Mouse (Mus musculus): ENCODE results near the gene Styx. TPM values are rescaled to one million over a fixed set of nuclear protein-coding genes. Genes with fewer than 3 reads are reported as not detected.
A peak's percentile ranks its signal among the peaks of the same experiment; 100 is the strongest.

Gene Styx
- polyA plus RNA-seq, 1 experiment from 2014 or later: 47.8 TPM

GRCm38 (mm10) chr14:45442781-45443560 is 92.1 kb downstream of the Styx start:
- no peak overlapping the region for H3K4me2 ChIP-seq (ENCODE audit: low read depth, low read length)
- WGBS: 49% methylated on average over 12 of the region's 12 CpGs
- no peak overlapping the region for H3K27ac ChIP-seq (ENCODE audit: low read length)
- peaks cover 17% of the 10 kb centered on the region; the same call in 1 of the 2 replicates for H3K4me1 ChIP-seq (ENCODE audit: control insufficient read depth, insufficient read depth, low read length)
- no peak overlapping the region for H3K4me3 ChIP-seq (ENCODE audit: low read length)
- H3K9ac ChIP-seq (ENCODE audit: low read depth, low read length): no peak overlapping the region
- no peaks in the 10 kb centered on the region for H3K9me3 ChIP-seq (ENCODE audit: control insufficient read depth, low read length)
- no peaks in the 10 kb centered on the region for H3K27me3 ChIP-seq (replicated peaks; ENCODE audit: control insufficient read depth, insufficient read depth, low read length)
- H3K36me3 ChIP-seq (ENCODE audit: control insufficient read depth, insufficient read depth, low read length): no peaks in the 10 kb centered on the region
- ATAC-seq: peak; percentile 56; the same call in 1 of the 2 replicates

DNA sequence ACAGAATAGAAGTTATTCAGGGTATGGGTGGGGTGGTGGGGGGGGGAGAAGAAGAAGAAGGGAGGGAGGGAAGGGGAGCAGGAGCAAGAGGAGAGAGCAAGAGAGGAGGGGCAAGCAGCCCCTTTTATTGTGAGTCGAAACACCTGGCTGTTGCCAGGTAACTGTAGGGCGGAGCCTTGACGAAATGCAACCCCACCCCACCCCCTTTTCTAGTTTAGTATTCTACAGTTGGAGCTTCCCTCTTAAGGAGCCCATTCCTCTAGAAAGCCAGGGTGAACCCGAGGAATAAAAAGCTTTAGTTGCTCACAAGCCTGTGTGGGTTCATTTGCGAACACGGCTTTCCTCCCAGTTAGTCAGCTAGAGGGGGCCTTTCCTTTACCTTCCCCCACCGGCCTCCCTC is 94.0 kb downstream of the Styx start:
- Histone ChIP-seq H3K9me3 (ENCODE audit: control insufficient read depth, low read length) (no peaks in the 10 kb centered on the region), H3K36me3 (ENCODE audit: control insufficient read depth, insufficient read depth, low read length) (no peaks in the 10 kb centered on the region), H3K4me1 (ENCODE audit: control insufficient read depth, insufficient read depth, low read length) (peaks cover 17% of the 10 kb centered on the region; the same call in 1 of the 2 replicates), H3K4me3 (ENCODE audit: low read length) (no peak overlapping the region), H3K4me2 (ENCODE audit: low read depth, low read length) (no peak overlapping the region), H3K9ac (ENCODE audit: low read depth, low read length) (no peak overlapping the region), H3K27me3 (replicated peaks; ENCODE audit: control insufficient read depth, insufficient read depth, low read length) (no peaks in the 10 kb centered on the region), H3K27ac (ENCODE audit: low read length) (no peak overlapping the region)
- ATAC-seq: no peak
- WGBS: 47% methylated on average over 7 of the region's 7 CpGs

DNA sequence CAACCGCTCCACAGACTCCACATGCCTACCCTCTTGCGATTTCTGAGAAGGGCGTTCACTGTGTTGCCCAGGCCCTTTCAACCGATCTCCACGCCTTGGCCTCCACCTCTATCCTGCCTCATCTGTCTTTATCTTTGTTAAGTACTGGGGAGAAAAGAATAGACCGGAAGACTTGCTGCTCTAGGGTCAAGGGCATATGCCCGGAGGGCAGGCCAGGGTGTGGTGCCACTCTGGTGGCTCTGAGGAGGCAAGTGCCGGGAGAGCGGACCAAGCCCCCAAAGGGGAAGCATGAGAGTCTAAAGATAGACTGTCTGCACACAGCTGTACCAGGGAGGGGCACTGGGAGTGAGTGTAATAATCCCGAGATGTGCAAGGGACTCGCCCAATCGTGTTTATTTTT is 94.6 kb downstream of the Styx start:
- Histone ChIP-seq H3K9me3 (ENCODE audit: control insufficient read depth, low read length) (no peaks in the 10 kb centered on the region), H3K4me3 (ENCODE audit: low read length) (no peak overlapping the region), H3K36me3 (ENCODE audit: control insufficient read depth, insufficient read depth, low read length) (no peaks in the 10 kb centered on the region), H3K27ac (ENCODE audit: low read length) (no peak overlapping the region), H3K9ac (ENCODE audit: low read depth, low read length) (no peak overlapping the region), H3K4me1 (ENCODE audit: control insufficient read depth, insufficient read depth, low read length) (peaks cover 17% of the 10 kb centered on the region; the same call in 1 of the 2 replicates), H3K4me2 (ENCODE audit: low read depth, low read length) (no peak overlapping the region), H3K27me3 (replicated peaks; ENCODE audit: control insufficient read depth, insufficient read depth, low read length) (no peaks in the 10 kb centered on the region)
- 0 out of 2 replicates have a peak, but pooled peaks have one; percentile 24 for ATAC-seq
- WGBS: 56% methylated on average over 12 of the region's 12 CpGs

GRCm38 (mm10) chr14:45446777-45447176 is 95.9 kb downstream of the Styx start:
- H3K27me3 ChIP-seq (replicated peaks; ENCODE audit: control insufficient read depth, insufficient read depth, low read length): no peaks in the 10 kb centered on the region
- H3K9me3 ChIP-seq (ENCODE audit: control insufficient read depth, low read length): no peaks in the 10 kb centered on the region
- ATAC-seq: no peak
- 62% methylated on average over 3 of the region's 3 CpGs for WGBS
- H3K4me1 ChIP-seq (ENCODE audit: control insufficient read depth, insufficient read depth, low read length): peaks cover 20% of the 10 kb centered on the region; the same call in 1 of the 2 replicates
- H3K9ac ChIP-seq (ENCODE audit: low read depth, low read length): no peak overlapping the region
- H3K4me3 ChIP-seq (ENCODE audit: low read length): no peak overlapping the region
- no peak overlapping the region for H3K4me2 ChIP-seq (ENCODE audit: low read depth, low read length)
- no peak overlapping the region for H3K27ac ChIP-seq (ENCODE audit: low read length)
- no peaks in the 10 kb centered on the region for H3K36me3 ChIP-seq (ENCODE audit: control insufficient read depth, insufficient read depth, low read length)

- Histone ChIP-seq H3K27ac (ENCODE audit: low read length) (peak overlapping the region; percentile 5; the same call in 1 of the 2 replicates), H3K36me3 (ENCODE audit: control insufficient read depth, insufficient read depth, low read length) (no peaks in the 10 kb centered on the region), H3K27me3 (replicated peaks; ENCODE audit: control insufficient read depth, insufficient read depth, low read length) (no peaks in the 10 kb centered on the region), H3K9ac (ENCODE audit: low read depth, low read length) (0 out of 2 replicates have a peak overlapping the region, but pooled peaks have one; percentile 30), H3K4me3 (ENCODE audit: low read length) (no peak overlapping the region), H3K4me2 (ENCODE audit: low read depth, low read length) (no peak overlapping the region), H3K9me3 (ENCODE audit: control insufficient read depth, low read length) (no peaks in the 10 kb centered on the region), H3K4me1 (ENCODE audit: control insufficient read depth, insufficient read depth, low read length) (peaks cover 21% of the 10 kb centered on the region)
- peak; percentile 82 for ATAC-seq
- 32% methylated on average over 2 of the region's 2 CpGs for WGBS
Measured at GRCm38 (mm10) chr14:45451090-45451489, 100.2 kb downstream of the Styx start.

- ATAC-seq: peak; percentile 19; the same call in 1 of the 2 replicates
- Histone ChIP-seq H3K4me3 (ENCODE audit: low read length) (no peak overlapping the region), H3K27me3 (replicated peaks; ENCODE audit: control insufficient read depth, insufficient read depth, low read length) (no peaks in the 10 kb centered on the region), H3K36me3 (ENCODE audit: control insufficient read depth, insufficient read depth, low read length) (no peaks in the 10 kb centered on the region), H3K4me2 (ENCODE audit: low read depth, low read length) (no peak overlapping the region), H3K9ac (ENCODE audit: low read depth, low read length) (no peak overlapping the region), H3K27ac (ENCODE audit: low read length) (peak overlapping the region; percentile 40), H3K9me3 (ENCODE audit: control insufficient read depth, low read length) (no peaks in the 10 kb centered on the region), H3K4me1 (ENCODE audit: control insufficient read depth, insufficient read depth, low read length) (peaks cover 24% of the 10 kb centered on the region)
- WGBS: 28% methylated on average over 4 of the region's 4 CpGs
Measured at GRCm38 (mm10) chr14:45452148-45452547, 101.3 kb downstream of the Styx start.

GRCm38 (mm10) chr14:45452861-45453512 is 102.1 kb downstream of the Styx start:
- Histone ChIP-seq H3K36me3 (ENCODE audit: control insufficient read depth, insufficient read depth, low read length) (no peaks in the 10 kb centered on the region), H3K4me1 (ENCODE audit: control insufficient read depth, insufficient read depth, low read length) (peaks cover 24% of the 10 kb centered on the region), H3K27me3 (replicated peaks; ENCODE audit: control insufficient read depth, insufficient read depth, low read length) (no peaks in the 10 kb centered on the region), H3K4me3 (ENCODE audit: low read length) (no peak overlapping the region), H3K4me2 (ENCODE audit: low read depth, low read length) (no peak overlapping the region), H3K9me3 (ENCODE audit: control insufficient read depth, low read length) (no peaks in the 10 kb centered on the region), H3K27ac (ENCODE audit: low read length) (peak overlapping the region; percentile 72), H3K9ac (ENCODE audit: low read depth, low read length) (no peak overlapping the region)
- ATAC-seq: peak; percentile 80
- 17% methylated on average over 11 of the region's 11 CpGs for WGBS

DNA sequence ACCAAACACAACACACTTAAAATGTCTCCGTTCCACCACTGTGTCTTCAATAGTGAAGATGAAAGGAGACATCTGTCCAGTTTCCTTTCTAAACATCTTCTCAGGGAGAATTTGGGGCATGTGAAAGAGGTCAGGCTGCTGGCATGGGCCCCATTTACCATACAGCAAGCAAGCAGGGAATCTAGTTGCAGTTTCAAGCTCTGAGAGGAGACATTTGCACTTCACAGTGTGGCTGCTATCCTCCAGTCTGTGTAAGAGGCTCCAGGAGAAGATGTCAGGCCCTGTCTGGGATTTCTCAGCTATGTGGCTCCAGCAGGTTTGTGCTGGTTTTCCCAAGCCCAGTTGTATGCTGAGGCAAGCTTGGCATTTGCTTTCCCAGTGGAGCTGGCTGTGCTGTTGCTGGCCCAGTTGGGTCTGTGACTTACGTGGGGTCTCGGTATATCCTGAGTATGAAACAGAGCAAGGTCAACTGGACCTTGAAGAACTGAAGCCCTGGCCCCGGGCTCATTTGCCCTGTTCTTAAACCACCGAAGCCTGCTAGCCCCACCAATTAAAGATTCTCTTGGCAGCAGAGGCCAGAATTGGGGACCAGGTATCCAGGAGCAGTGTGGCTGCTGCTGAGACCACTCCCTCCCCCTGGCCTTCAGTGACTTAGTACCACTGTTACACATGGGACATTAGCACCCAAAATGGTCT is 102.8 kb downstream of the Styx start:
- H3K27ac ChIP-seq (ENCODE audit: low read length): peak overlapping the region; percentile 72
- H3K4me1 ChIP-seq (ENCODE audit: control insufficient read depth, insufficient read depth, low read length): peaks cover 24% of the 10 kb centered on the region
- no peaks in the 10 kb centered on the region for H3K36me3 ChIP-seq (ENCODE audit: control insufficient read depth, insufficient read depth, low read length)
- no peak overlapping the region for H3K4me3 ChIP-seq (ENCODE audit: low read length)
- H3K4me2 ChIP-seq (ENCODE audit: low read depth, low read length): no peak overlapping the region
- no peaks in the 10 kb centered on the region for H3K9me3 ChIP-seq (ENCODE audit: control insufficient read depth, low read length)
- no peaks in the 10 kb centered on the region for H3K27me3 ChIP-seq (replicated peaks; ENCODE audit: control insufficient read depth, insufficient read depth, low read length)
- WGBS: 66% methylated on average over 5 of the region's 5 CpGs
- ATAC-seq: no peak
- H3K9ac ChIP-seq (ENCODE audit: low read depth, low read length): no peak overlapping the region
